Mouse (Mus musculus): ENCODE measurements around the gene Poln. TPM values are rescaled to one million over a fixed set of nuclear protein-coding genes. Genes with fewer than 3 reads are reported as not detected.

The Poln gene
- polyA plus RNA-seq, 1 experiment, result 0.61 TPM

- H3K4me1 ChIP-seq (ENCODE audit: control insufficient read depth, insufficient read depth, low read length), result peaks cover 5% of the 10 kb centered on the region; the same call in 1 of the 2 replicates
- no peak overlapping the region for H3K27ac ChIP-seq (ENCODE audit: insufficient read depth, low read length)
- TF ChIP-seq CTCF (IDR thresholded peaks at IDR 0.05; ENCODE audit: borderline replicate concordance, insufficient read depth, low read length) (no peak), POLR2A (IDR thresholded peaks at IDR 0.05; ENCODE audit: low read depth, low read length) (no peak)
- H3K4me3 ChIP-seq (ENCODE audit: insufficient read depth, low read length), result no peak overlapping the region
Observed at GRCm38 (mm10) chr5:34031022-34031421, 138.2 kb downstream of the Poln start.

GRCm38 (mm10) chr5:34030101-34030500 lies 139.1 kb downstream of the Poln start:
- Histone ChIP-seq H3K27ac (ENCODE audit: insufficient read depth, low read length) (no peak overlapping the region), H3K4me1 (ENCODE audit: control insufficient read depth, insufficient read depth, low read length) (peaks cover 5% of the 10 kb centered on the region; the same call in 1 of the 2 replicates), H3K4me3 (ENCODE audit: insufficient read depth, low read length) (no peak overlapping the region)
- TF ChIP-seq CTCF (IDR thresholded peaks at IDR 0.05; ENCODE audit: borderline replicate concordance, insufficient read depth, low read length) (no peak), POLR2A (IDR thresholded peaks at IDR 0.05; ENCODE audit: low read depth, low read length) (no peak)

- no peak for TF ChIP-seq CTCF (IDR thresholded peaks at IDR 0.05; ENCODE audit: borderline replicate concordance, insufficient read depth, low read length)
- TF ChIP-seq POLR2A (IDR thresholded peaks at IDR 0.05; ENCODE audit: low read depth, low read length), result no peak
- Histone ChIP-seq H3K4me3 (ENCODE audit: insufficient read depth, low read length) (no peak overlapping the region), H3K4me1 (ENCODE audit: control insufficient read depth, insufficient read depth, low read length) (no peaks in the 10 kb centered on the region), H3K27ac (ENCODE audit: insufficient read depth, low read length) (no peak overlapping the region)
Observed at GRCm38 (mm10) chr5:34018968-34019367, 150.3 kb downstream of the Poln start.

GRCm38 (mm10) chr5:34014652-34015051 lies 154.6 kb downstream of the Poln start:
- Histone ChIP-seq H3K4me1 (ENCODE audit: control insufficient read depth, insufficient read depth, low read length) (no peaks in the 10 kb centered on the region), H3K27ac (ENCODE audit: insufficient read depth, low read length) (no peak overlapping the region), H3K4me3 (ENCODE audit: insufficient read depth, low read length) (no peak overlapping the region)
- no peak for TF ChIP-seq POLR2A (IDR thresholded peaks at IDR 0.05; ENCODE audit: low read depth, low read length)
- no peak for TF ChIP-seq CTCF (IDR thresholded peaks at IDR 0.05; ENCODE audit: borderline replicate concordance, insufficient read depth, low read length)

- Histone ChIP-seq H3K27ac (ENCODE audit: insufficient read depth, low read length) (no peak overlapping the region), H3K4me3 (ENCODE audit: insufficient read depth, low read length) (no peak overlapping the region), H3K4me1 (ENCODE audit: control insufficient read depth, insufficient read depth, low read length) (no peaks in the 10 kb centered on the region)
- TF ChIP-seq POLR2A (IDR thresholded peaks at IDR 0.05; ENCODE audit: low read depth, low read length) (no peak), CTCF (IDR thresholded peaks at IDR 0.05; ENCODE audit: borderline replicate concordance, insufficient read depth, low read length) (no peak)
Observed at GRCm38 (mm10) chr5:34007392-34007941, 161.8 kb downstream of the Poln start.

- no peak for TF ChIP-seq POLR2A (IDR thresholded peaks at IDR 0.05; ENCODE audit: low read depth, low read length)
- TF ChIP-seq CTCF (IDR thresholded peaks at IDR 0.05; ENCODE audit: borderline replicate concordance, insufficient read depth, low read length), result no peak
- no peak overlapping the region for H3K4me3 ChIP-seq (ENCODE audit: insufficient read depth, low read length)
- no peak overlapping the region for H3K27ac ChIP-seq (ENCODE audit: insufficient read depth, low read length)
- H3K4me1 ChIP-seq (ENCODE audit: control insufficient read depth, insufficient read depth, low read length), result no peaks in the 10 kb centered on the region
Observed at GRCm38 (mm10) chr5:34006832-34007231, 162.4 kb downstream of the Poln start.

- Histone ChIP-seq H3K4me1 (ENCODE audit: control insufficient read depth, insufficient read depth, low read length) (no peaks in the 10 kb centered on the region), H3K27ac (ENCODE audit: insufficient read depth, low read length) (no peak overlapping the region), H3K4me3 (ENCODE audit: insufficient read depth, low read length) (no peak overlapping the region)
- TF ChIP-seq CTCF (IDR thresholded peaks at IDR 0.05; ENCODE audit: borderline replicate concordance, insufficient read depth, low read length), result no peak
- no peak for TF ChIP-seq POLR2A (IDR thresholded peaks at IDR 0.05; ENCODE audit: low read depth, low read length)
Observed at GRCm38 (mm10) chr5:34004618-34005017, 164.6 kb downstream of the Poln start.

GRCm38 (mm10) chr5:34002636-34003035 lies 166.6 kb downstream of the Poln start:
- H3K4me3 ChIP-seq (ENCODE audit: insufficient read depth, low read length), result no peak overlapping the region
- H3K4me1 ChIP-seq (ENCODE audit: control insufficient read depth, insufficient read depth, low read length), result no peaks in the 10 kb centered on the region
- TF ChIP-seq CTCF (IDR thresholded peaks at IDR 0.05; ENCODE audit: borderline replicate concordance, insufficient read depth, low read length) (no peak), POLR2A (IDR thresholded peaks at IDR 0.05; ENCODE audit: low read depth, low read length) (no peak)
- H3K27ac ChIP-seq (ENCODE audit: insufficient read depth, low read length), result no peak overlapping the region

- no peak for TF ChIP-seq POLR2A (IDR thresholded peaks at IDR 0.05; ENCODE audit: low read depth, low read length)
- H3K4me3 ChIP-seq (ENCODE audit: insufficient read depth, low read length), result no peak overlapping the region
- no peak overlapping the region for H3K27ac ChIP-seq (ENCODE audit: insufficient read depth, low read length)
- H3K4me1 ChIP-seq (ENCODE audit: control insufficient read depth, insufficient read depth, low read length), result no peaks in the 10 kb centered on the region
Observed at GRCm38 (mm10) chr5:34001401-34001800, 167.8 kb downstream of the Poln start.

GRCm38 (mm10) chr5:34000809-34001208 lies 168.4 kb downstream of the Poln start:
- H3K4me1 ChIP-seq (ENCODE audit: control insufficient read depth, insufficient read depth, low read length), result no peaks in the 10 kb centered on the region
- no peak overlapping the region for H3K27ac ChIP-seq (ENCODE audit: insufficient read depth, low read length)
- H3K4me3 ChIP-seq (ENCODE audit: insufficient read depth, low read length), result no peak overlapping the region
- TF ChIP-seq CTCF (IDR thresholded peaks at IDR 0.05; ENCODE audit: borderline replicate concordance, insufficient read depth, low read length) (no peak), POLR2A (IDR thresholded peaks at IDR 0.05; ENCODE audit: low read depth, low read length) (no peak)
